Mouse (Mus musculus): ENCODE measurements at regions not wholly inside any gene's neighbourhood (a gene's known extent, or its start where the extent isn't known, plus 50 kb on each side); places are given as distances from the start of the nearest gene placed in this dataset.

DNA sequence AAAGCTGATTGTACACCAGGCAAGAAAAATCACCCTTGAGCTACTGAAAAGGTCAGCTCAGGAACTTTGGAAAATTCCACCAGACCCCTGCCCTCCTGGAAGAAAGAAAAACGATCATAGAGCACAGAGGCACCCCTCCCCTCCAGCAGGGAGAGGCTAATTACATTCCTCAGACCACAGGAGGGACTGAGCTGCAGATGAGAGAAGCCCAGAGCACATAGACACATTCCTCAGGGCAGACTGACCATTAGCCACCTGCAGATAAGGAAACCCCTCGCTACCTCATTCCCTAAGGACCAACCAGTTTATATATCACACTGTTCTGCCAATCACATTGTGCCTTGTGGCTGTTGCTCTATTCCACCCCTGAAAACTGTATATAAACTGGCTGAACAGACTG, 230.3 kb downstream of the Parp8 start:
- DNase-seq (ENCODE audit: low spot score in 2 of 2): no peak

DNA sequence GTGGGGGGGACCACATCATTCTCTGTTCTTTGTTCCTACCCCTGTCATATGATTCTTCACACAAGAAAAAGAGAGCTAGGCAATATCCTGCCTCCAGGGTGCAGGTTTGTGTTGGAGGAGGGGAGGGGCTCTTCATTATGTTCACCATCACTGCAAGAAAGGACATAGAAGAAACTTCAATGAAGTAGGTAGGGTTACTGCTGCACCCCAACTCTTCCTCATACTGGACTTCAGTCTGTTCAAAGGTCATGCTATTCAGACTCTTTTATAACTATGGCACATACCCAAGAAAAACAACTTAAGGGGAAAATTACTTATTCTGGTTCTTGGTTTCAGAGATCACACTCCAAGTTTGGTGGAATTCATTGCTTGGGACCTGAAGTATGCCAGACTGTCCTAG, 243.7 kb downstream of the Parp8 start:
- DNase-seq (ENCODE audit: low spot score in 2 of 2): no peak

DNA sequence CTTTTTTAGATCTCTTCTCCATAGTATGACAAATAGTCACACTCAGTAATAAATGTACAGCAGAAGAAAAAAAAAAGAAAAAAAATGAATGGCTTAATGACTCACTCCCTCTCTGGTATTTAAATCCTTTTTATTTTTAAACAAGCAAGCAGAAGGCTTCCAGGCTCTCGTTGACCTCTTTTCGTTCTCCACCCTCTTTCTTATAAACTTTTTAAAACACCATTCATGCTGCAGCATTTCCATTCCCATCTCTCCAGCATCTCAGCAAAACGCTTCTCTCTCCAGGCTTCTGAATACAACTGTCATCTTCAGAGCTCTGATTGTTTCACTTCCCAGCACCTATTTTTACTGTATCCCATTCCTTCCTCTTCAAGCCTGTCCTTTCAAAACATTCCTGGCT, 259.8 kb downstream of the Parp8 start:
- DNase-seq (ENCODE audit: low spot score in 2 of 2): no peak

DNA sequence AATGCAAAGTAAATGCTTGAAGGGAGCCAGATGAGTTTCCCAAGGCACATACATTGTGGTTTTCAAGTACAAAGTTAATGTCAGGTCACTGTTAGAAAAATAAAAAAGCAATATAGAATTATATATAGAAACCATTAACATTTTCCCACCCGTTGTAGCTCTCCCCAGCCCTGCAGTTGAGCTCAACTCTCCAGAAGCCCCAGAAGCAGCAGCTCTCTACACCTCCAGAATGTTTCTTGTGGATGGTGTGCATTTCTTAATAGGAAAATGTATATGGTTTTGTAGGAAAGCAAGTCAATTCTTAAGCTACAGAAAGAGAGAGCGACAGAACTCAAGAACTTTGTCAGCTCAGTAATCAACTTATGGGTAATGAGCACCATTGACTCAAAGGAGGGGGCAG, 265.4 kb downstream of the Parp8 start:
- DNase-seq (ENCODE audit: low spot score in 2 of 2): no peak

DNA sequence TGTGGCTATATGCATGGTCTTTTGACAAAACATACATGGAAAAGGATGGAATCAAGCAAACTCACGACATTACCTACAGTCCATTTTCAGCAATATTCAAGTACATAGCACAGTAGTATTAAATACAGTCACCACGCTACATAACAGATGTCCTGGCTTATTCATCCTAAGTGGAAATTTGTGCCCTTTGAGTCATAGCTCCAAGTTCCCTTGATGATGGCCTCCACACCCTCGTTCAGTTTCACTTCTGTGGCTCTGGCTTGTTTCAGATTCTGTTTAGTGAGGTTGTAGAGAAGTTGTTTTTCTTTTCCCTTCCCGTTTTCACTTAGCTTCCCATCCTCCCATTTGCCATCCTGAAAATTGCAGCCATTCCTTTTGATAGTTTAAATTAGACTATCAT, 284.5 kb downstream of the Parp8 start:
- DNase-seq (ENCODE audit: low spot score in 2 of 2): no peak

DNA sequence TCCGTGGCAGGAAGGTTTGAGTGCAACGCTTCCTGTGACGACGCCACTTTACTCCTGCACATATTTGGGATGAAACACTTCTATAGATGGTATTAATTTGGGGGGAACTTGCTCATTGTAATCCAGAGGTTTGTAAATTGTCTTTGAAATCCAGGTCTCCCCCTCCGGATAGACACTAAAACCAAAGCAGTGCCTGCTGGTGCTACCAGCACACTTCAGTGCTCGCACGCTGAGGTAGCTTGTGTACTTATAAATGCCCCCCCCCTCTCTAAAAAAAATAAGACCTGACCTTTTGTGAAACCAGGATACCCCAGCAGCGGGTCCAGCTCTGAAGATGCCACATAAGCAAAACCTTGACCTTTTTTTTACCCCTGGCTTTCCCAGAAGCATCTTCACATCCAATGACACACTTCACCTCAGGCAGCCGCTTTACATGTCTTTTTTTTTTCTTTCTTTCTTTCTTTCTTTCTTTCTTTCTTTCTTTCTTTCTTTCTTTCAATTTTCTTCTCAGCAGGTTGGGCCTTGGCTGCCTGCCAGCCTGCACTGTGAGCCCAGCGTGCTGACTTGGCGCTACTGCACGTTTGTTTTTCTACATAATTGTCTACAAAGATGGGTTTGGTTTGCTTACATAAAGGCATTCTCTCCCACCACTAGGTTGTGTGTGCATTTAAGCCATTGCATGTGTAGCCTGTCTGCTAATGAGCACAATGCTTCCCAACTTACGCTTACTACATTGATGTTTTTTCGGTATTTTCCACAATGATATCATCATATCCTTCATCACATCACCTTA, 301.8 kb downstream of the Parp8 start:
- no peak for DNase-seq (ENCODE audit: low spot score in 2 of 2)

DNA sequence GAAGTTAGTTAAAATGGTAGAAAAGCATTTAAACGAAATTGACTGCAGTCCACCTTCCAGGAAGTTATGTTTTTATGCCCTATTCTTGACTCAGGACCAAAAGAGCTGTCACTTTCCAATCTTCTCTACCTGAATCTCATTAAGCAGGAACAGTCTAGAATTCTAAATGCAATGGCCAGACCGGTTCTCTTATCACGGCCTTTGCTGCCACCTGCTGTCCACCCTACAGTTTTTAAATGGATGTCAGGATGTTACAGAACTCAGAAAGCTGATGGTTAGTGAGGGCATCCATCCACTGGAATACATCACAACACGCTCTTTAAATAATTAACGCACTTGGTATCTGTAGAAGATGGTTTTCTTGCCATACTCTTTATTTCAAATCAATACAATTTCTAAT, 310.5 kb downstream of the Parp8 start:
- peak in 1 of 2 experiments; percentile 26 for DNase-seq (ENCODE audit: low spot score in 2 of 2)

DNA sequence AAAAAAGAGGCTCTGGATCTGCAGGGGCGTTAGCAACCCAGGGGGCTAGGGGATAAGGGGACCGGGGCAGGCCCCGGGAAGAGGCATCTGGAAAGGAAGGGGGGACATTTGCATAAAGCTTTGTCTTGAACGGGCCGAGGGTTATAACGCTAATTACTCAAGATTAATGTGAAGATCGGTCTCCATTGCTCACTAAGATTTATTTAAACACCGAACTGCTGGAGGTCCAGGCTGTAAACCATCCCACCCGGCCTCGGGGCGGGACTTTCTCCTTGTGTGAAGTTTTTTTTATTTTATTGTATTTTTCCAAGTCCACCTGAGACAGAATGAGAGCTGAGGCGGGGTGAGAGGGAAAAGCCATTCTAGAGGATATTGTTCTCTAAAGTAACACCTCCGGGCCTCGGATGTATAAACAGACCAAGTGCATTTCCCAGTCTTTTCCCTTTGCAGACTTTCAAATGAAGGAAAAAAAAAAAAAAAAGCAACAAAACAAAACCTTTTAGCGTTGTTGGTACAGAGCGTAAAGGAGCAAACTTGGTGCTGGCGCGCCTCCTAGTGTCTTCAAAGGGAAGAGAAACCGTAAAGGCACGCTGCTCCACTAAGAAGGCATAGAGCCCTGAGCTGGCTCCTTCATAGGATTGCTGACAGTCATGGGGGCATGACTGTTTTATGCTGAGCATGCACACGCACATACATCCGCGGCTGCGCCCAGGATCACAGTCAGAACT, 313.3 kb downstream of the Parp8 start:
- peak; percentile 37 to 40 for DNase-seq (ENCODE audit: low spot score in 2 of 2)

DNA sequence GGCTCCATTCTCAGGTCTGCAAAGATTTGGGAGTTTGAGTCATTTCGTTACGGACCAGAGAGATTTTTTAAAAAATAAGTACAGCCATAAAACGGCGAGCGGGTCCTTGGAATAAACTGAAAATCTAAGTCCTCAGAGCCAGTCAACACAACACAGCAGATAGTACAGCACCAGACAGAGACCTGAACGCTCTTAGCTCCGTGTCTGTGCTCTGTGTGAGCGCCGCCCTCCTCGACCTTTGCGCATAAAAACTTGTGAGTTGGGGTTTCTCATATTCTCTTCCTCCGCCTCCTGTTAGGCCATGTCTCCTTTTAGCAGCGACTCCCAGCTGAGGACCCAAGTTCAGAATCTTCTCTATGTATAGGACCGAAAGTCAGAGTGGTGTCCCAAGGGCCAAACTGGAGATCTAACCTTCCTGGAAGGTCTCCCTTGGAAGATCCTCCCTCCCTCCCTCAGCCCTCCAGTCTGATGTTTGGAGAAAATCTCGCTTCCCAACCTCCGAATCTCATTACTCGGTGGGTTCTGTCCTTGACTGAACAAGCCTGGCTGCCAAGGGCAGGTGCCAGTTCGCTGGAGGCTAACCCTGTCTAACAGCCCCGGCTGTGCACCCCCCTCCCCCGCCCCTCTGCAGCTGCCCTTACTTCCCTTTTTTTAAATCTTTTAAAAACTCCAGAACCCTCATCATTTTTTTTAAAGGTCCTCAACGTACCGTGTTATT, 314.0 kb downstream of the Parp8 start:
- no peak for DNase-seq (ENCODE audit: low spot score in 2 of 2)

DNA sequence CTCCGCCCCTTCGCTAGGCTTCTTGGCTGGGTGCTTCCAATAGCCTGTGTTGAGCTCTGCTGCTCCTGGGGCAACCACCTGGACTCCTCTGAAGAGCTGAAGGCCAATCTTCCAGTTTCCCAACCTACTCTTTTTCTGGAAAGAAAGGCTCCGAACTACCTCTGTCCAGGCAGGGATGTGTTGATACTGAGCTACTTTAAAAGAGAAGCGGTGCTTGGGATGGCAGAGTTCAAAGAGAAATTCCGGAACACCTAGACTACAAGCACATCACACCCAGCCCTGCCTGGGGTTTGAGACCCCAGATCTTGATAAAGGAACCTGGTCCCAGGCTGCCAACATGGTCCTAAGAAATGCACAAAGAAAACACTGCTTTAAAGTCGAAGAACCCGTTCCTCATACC, 315.7 kb downstream of the Parp8 start:
- no peak for DNase-seq (ENCODE audit: low spot score in 2 of 2)

DNA sequence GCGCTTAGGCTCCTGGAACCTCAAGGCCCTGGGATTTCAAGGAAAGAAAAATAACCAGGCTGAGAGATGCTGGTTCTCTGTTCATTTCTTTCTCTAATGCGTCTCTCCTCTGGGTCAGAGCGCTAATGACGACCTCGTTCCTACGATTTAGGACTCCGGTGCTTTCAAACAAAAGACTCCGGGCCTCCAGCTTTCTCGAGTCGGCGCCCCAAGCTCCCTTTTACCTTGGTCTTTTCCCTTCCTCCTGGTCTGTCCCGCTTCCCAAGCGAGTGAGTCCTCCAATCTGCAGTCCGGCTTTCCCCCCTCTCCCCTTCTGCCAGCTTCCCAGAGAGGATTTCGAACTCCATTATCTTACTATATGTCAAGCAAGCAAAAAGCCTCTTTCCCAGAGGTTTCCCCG, 316.5 kb downstream of the Parp8 start:
- DNase-seq (ENCODE audit: low spot score in 2 of 2): no peak

DNA sequence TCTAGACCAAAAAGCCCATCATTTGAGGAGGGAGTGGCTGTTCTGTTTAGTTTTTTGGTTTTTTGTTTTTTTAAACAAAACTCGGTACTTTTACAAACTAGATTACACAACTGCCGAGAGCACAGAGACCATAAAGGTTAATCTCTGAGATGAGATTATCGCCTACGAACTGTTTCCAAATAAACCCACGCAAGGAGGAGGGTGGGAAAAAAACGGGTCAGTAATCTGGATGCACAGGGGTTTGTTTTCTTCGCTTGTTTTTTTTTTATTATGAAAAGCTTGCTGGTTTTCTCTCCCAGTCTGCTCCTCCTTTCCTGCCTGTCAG, 316.9 kb downstream of the Parp8 start:
- no peak for DNase-seq (ENCODE audit: low spot score in 2 of 2)

DNA sequence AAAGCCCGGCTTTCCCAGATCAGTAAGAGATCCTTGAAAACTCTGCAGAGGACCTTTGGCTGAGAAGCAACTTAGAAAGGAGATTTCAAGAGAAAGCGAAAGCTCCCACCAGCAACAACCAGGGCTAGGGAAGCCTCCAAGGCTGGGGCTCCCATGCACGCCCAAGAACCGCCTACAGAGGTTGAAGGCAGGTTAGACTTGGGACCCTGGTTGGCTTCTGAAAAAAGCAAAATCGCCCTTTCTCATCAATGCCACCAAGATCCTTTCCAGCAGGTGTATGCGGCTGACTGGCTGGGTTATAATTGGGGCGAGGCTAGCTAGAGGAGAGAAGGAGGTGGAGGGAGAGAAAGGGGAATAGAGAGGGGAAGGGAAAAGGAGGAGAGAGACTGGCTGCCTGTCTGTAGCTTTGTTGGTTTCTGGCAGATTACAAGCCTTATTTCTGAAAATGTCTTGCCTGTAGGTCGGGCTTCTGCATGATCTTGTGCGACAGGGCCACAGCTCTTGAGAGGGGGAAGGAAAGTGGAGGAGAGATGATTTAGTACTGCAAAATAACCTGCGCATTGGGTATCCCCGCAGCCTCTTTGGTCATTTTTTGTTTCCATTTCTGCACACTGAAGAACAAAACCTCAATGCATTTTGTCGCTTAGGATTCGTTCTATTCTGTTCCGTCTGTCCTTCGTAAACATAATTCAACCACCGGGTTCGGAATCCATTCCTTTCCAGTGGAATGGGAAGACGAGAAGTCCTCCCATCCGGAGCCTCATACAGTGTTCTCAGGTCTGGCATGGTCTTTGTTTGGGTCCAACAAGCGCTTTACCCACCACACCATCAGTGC, 317.5 kb downstream of the Parp8 start:
- DNase-seq (ENCODE audit: low spot score in 2 of 2): no peak

DNA sequence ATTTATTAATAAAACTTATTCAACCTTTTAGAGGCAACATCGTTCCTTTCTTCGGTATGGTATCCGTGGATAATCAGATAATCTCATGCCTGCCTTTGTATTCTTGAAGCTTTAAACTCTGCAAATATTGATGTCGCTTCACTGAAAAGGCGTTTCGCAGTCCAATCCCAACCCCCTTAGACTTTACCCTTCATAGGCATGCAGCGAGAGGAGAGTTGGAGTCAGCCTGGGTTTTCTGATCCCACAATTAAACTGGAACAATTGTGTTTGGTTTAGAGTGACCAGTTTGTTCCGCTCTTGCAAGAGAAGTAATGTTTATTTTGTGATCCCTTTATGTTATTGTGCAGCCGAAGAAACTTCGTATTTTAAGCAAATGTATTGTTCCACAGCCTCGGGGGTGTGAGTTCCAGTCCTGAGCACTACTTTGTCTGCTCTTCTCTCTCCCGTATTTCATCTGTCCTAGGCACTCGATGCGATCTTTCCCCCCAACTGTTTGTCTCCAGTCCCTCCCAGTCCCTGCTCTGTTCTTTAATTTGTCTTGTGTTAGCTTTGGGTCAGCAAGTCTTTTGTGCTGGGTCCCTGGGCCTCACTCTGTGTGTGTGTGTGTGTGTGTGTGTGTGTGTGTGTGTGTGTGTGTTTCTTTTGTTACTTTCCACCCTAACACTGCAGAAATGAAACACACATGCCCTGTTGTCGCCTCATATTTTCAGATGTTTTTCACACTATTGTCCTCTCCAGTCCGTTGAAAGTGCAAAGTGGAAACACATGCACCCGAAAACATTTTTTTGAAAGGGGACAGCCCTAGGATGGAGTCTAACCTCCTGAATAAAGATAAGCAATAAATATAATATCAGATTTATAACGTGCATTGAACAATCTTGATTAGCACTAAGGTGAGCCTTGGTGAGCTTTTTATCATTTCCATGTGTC, 318.7 kb downstream of the Parp8 start:
- DNase-seq (ENCODE audit: low spot score in 2 of 2): no peak

DNA sequence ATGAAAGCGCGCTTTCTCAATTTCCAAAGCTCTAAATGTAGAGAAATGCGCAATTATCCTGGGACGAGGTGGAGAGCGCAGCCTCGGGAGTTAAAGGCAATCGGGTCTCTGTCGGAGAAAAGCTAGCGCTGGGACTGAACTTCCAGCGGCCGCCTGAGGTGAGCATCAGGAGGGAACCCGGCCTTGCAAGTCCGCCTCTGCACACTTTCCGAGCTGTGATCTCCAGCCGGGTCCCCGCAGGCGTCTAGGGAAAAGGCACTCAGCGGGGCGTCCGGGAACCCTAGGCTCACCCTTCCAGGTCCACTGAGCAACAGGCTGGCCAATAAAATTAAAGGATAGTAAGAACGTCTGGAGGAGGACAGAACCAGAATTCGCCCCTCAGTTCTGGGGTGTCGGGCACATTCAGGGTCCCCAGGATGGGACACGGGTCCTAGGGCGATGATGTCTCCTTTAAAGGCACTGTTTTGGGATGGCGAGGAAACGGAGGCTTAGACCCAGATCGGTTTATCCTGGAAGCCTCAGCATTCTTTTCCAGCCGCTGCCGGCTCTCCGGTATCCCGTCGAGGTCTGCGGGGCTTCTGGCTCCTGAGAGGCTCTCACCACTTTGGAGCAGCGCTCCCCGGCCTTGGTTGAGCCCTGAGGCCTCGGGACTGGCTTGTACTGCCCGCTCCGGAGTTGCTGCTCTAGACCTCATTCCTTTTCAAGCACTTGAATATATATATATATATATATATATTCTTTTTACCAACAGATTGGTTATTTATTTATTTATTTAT, 319.5 kb downstream of the Parp8 start:
- DNase-seq (ENCODE audit: low spot score in 2 of 2): no peak

DNA sequence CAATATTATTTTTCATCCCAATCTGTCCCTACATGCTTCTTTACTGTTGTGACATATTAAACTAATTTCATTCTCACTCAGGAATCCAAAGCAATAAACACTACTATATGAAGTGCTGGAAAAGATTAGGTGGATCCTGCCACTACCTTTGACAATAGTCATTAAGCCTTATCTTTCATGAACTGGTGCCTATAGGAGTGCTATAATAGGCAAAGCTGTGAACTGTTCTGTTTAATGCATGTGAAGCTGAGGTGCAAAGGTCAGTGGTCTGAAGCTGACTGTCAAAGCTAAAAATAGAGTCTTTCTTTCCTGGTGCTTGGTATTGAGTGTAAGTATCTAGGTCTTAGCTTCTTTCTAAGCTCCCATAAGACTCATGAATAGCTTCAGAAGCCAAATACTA, 336.6 kb downstream of the Parp8 start:
- no peak for DNase-seq (ENCODE audit: low spot score in 2 of 2)
